Mouse (Mus musculus) CH12.LX (cell line): Measurements from ENCODE around the gene Rcan1. TPM values are rescaled to one million over a fixed set of nuclear protein-coding genes. Genes with fewer than 3 reads are reported as not detected.

Experiments
- DNase-seq: peaks from one replicate; pipeline ENCODE4 v3.0.0-alpha.2; 2013; ENCODE audit errors: extremely low read depth
- H3K27ac ChIP-seq: 2 replicates; pipeline ENCODE4 v1.5.1; 2012; ENCODE audit warnings: low read depth, mild to moderate bottlenecking, control low read depth, moderate library complexity; ENCODE audit not compliant: insufficient read depth
- H3K27me3 ChIP-seq: replicated peaks from 2 replicates; pipeline ENCODE3; 2012; ENCODE audit warnings: inconsistent platforms
- H3K36me3 ChIP-seq, 2 experiments: replicated peaks in 1 of 2; 2 replicates each; pipeline versions ENCODE3 to v1.6.1; 2012; ENCODE audit warnings: inconsistent platforms in 1 of 2, low read length in 1 of 2, mild to moderate bottlenecking in 1 of 2, mixed read lengths in 1 of 2, moderate library complexity in 1 of 2; ENCODE audit not compliant: control insufficient read depth in 1 of 2, insufficient read depth in 1 of 2
- H3K4me1 ChIP-seq, 2 experiments: 2 replicates each; pipeline ENCODE4 v1.6.1; 2012; ENCODE audit warnings: inconsistent platforms in 1 of 2, moderate library complexity in 1 of 2; ENCODE audit not compliant: insufficient read depth in 2 of 2, control insufficient read depth in 1 of 2
- H3K4me2 ChIP-seq: 2 replicates; pipeline ENCODE4 v1.6.1; 2012; ENCODE audit warnings: low read depth, mild to moderate bottlenecking, control low read depth; ENCODE audit not compliant: poor library complexity, insufficient read depth, severe bottlenecking
- H3K4me3 ChIP-seq, 3 experiments: fragments of 150-350 bp in 1 of 3; sonication (generic) in 1 of 3; replicated peaks in 1 of 3; 2 replicates each; pipeline versions ENCODE3 to v1.5.1; 2011 to 2012; ENCODE audit warnings: low read depth in 2 of 3, low read length in 2 of 3, mild to moderate bottlenecking in 2 of 3, moderate library complexity in 2 of 3, control low read depth in 1 of 3, improper control_type of control experiment in 1 of 3, inconsistent platforms in 1 of 3, mixed read lengths in 1 of 3; ENCODE audit not compliant: poor library complexity in 1 of 3
- H3K79me2 ChIP-seq: replicated peaks from 2 replicates; pipeline ENCODE4 v1.6.1; 2012; ENCODE audit warnings: mild to moderate bottlenecking, moderate library complexity; ENCODE audit not compliant: control insufficient read depth, poor library complexity, insufficient read depth, severe bottlenecking; ENCODE audit errors: extremely low read depth
- H3K9ac ChIP-seq: 2 replicates; pipeline ENCODE4 v1.6.1; 2012; ENCODE audit warnings: low read depth, mild to moderate bottlenecking, control low read depth, moderate library complexity; ENCODE audit not compliant: insufficient read depth
- H3K9me3 ChIP-seq: replicated peaks from 2 replicates; pipeline ENCODE3; 2012; ENCODE audit warnings: low read length, inconsistent platforms, mixed read lengths
- BHLHE40 ChIP-seq: IDR thresholded peaks from 2 replicates; pipeline ENCODE4 v1.6.1; 2011; ENCODE audit warnings: mild to moderate bottlenecking, low read depth, low read length, improper control_type of control experiment
- CHD1 ChIP-seq: IDR thresholded peaks from 2 replicates; pipeline ENCODE4 v1.6.1; 2012; ENCODE audit warnings: low read depth, low read length, improper control_type of control experiment, inconsistent platforms
- CHD2 ChIP-seq: IDR thresholded peaks from 2 replicates; pipeline ENCODE4 v1.6.1; 2011; ENCODE audit warnings: low read length, improper control_type of control experiment
- CTCF ChIP-seq, 2 experiments: IDR thresholded peaks in 1 of 2; conservative IDR thresholded peaks in 1 of 2; 2 replicates each; pipeline ENCODE4 v1.5.1; 2011 to 2012; ENCODE audit warnings: low read depth in 2 of 2, low read length in 2 of 2, improper control_type of control experiment in 1 of 2, inconsistent platforms in 1 of 2, mild to moderate bottlenecking in 1 of 2, moderate library complexity in 1 of 2
- E2F4 ChIP-seq: IDR thresholded peaks from 2 replicates; pipeline ENCODE4 v1.6.1; 2011; ENCODE audit warnings: low read depth, low read length, improper control_type of control experiment; ENCODE audit not compliant: insufficient replicate concordance
- ELF1 ChIP-seq: IDR thresholded peaks from 2 replicates; pipeline ENCODE4 v1.6.1; 2014; ENCODE audit warnings: low read depth, mild to moderate bottlenecking, inconsistent platforms, low read length, improper control_type of control experiment
- ETS1 ChIP-seq: conservative IDR thresholded peaks from 2 replicates; pipeline ENCODE4 v1.6.1; 2012; ENCODE audit warnings: low read depth, mild to moderate bottlenecking, inconsistent platforms, low read length, improper control_type of control experiment, moderate library complexity
- GABPA ChIP-seq: IDR thresholded peaks from 2 replicates; pipeline ENCODE4 v1.6.1; 2012; ENCODE audit warnings: low read depth, low read length, improper control_type of control experiment, inconsistent platforms; ENCODE audit not compliant: insufficient replicate concordance
- HCFC1 ChIP-seq: IDR thresholded peaks from 2 replicates; pipeline ENCODE4 v1.6.1; 2012; ENCODE audit warnings: low read depth, mild to moderate bottlenecking, inconsistent platforms, low read length, improper control_type of control experiment
- IRF4 ChIP-seq: IDR thresholded peaks from 2 replicates; pipeline ENCODE4 v1.6.1; 2014; ENCODE audit warnings: low read depth, mild to moderate bottlenecking, inconsistent platforms, low read length, improper control_type of control experiment
- JUN ChIP-seq: IDR thresholded peaks from 2 replicates; pipeline ENCODE4 v1.6.1; 2011; ENCODE audit warnings: low read depth, mild to moderate bottlenecking, low read length, improper control_type of control experiment, moderate library complexity; ENCODE audit not compliant: insufficient read depth
- KAT2A ChIP-seq: IDR thresholded peaks from 2 replicates; pipeline ENCODE4 v1.6.1; 2012; ENCODE audit warnings: low read length, improper control_type of control experiment, inconsistent platforms; ENCODE audit not compliant: insufficient replicate concordance
- MAFK ChIP-seq: IDR thresholded peaks from 2 replicates; pipeline ENCODE4 v1.6.1; 2011; ENCODE audit warnings: low read length, improper control_type of control experiment; ENCODE audit not compliant: insufficient replicate concordance
- MAX ChIP-seq: IDR thresholded peaks from 2 replicates; pipeline ENCODE4 v1.6.1; 2011; ENCODE audit warnings: low read length, improper control_type of control experiment
- MAZ ChIP-seq: IDR thresholded peaks from 2 replicates; pipeline ENCODE4 v1.6.1; 2012; ENCODE audit warnings: low read depth, mild to moderate bottlenecking, inconsistent platforms, low read length, improper control_type of control experiment, moderate library complexity
- MEF2A ChIP-seq: IDR thresholded peaks from 2 replicates; pipeline ENCODE4 v1.6.1; 2014; ENCODE audit warnings: low read depth, mild to moderate bottlenecking, inconsistent platforms, low read length, improper control_type of control experiment, borderline replicate concordance
- MXI1 ChIP-seq: IDR thresholded peaks from 2 replicates; pipeline ENCODE4 v1.6.1; 2011; ENCODE audit warnings: mild to moderate bottlenecking, low read depth, low read length, improper control_type of control experiment
- MYC ChIP-seq: IDR thresholded peaks from 2 replicates; pipeline ENCODE4 v1.6.1; 2011; ENCODE audit warnings: low read depth, mild to moderate bottlenecking, improper control_type of control experiment, low read length
- NELFE ChIP-seq: IDR thresholded peaks from 2 replicates; pipeline ENCODE4 v1.6.1; 2011; ENCODE audit warnings: low read depth, low read length, improper control_type of control experiment
- NRF1 ChIP-seq: IDR thresholded peaks from 2 replicates; pipeline ENCODE4 v1.6.1; 2014; ENCODE audit warnings: low read depth, mild to moderate bottlenecking, inconsistent platforms, low read length, improper control_type of control experiment, moderate library complexity
- POLR2A ChIP-seq: IDR thresholded peaks from 2 replicates; pipeline ENCODE4 v1.6.1; 2011; ENCODE audit warnings: low read depth, mild to moderate bottlenecking, improper control_type of control experiment, low read length
- POLR2AphosphoS2 ChIP-seq: IDR thresholded peaks from 2 replicates; pipeline ENCODE4 v1.6.1; 2011; ENCODE audit warnings: low read depth, low read length, improper control_type of control experiment
- RAD21 ChIP-seq: IDR thresholded peaks from 2 replicates; pipeline ENCODE4 v1.6.1; 2011; ENCODE audit warnings: low read depth, mild to moderate bottlenecking, low read length, improper control_type of control experiment, moderate library complexity
- RCOR1 ChIP-seq: conservative IDR thresholded peaks from 2 replicates; pipeline ENCODE4 v1.6.1; 2012; ENCODE audit warnings: low read depth, mild to moderate bottlenecking, inconsistent platforms, low read length, improper control_type of control experiment
- SMC3 ChIP-seq: IDR thresholded peaks from 2 replicates; pipeline ENCODE4 v1.6.1; 2011; ENCODE audit warnings: low read depth, low read length, improper control_type of control experiment
- TCF12 ChIP-seq: IDR thresholded peaks from 2 replicates; pipeline ENCODE4 v1.6.1; 2014; ENCODE audit warnings: low read depth, mild to moderate bottlenecking, inconsistent platforms, low read length, improper control_type of control experiment
- UBTF ChIP-seq: IDR thresholded peaks from 2 replicates; pipeline ENCODE4 v1.6.1; 2012; ENCODE audit warnings: low read depth, mild to moderate bottlenecking, inconsistent platforms, low read length, improper control_type of control experiment, moderate library complexity
- USF1 ChIP-seq: IDR thresholded peaks from 2 replicates; pipeline ENCODE4 v1.6.1; 2014; ENCODE audit warnings: low read depth, mild to moderate bottlenecking, inconsistent platforms, low read length, improper control_type of control experiment
- USF2 ChIP-seq: conservative IDR thresholded peaks from 2 replicates; pipeline ENCODE4 v1.6.1; 2011; ENCODE audit warnings: low read depth, low read length, improper control_type of control experiment
- ZC3H11A ChIP-seq: IDR thresholded peaks from 2 replicates; pipeline ENCODE4 v1.6.1; 2012; ENCODE audit warnings: low read depth, mild to moderate bottlenecking, inconsistent platforms, low read length, improper control_type of control experiment
- ZKSCAN1 ChIP-seq: IDR thresholded peaks from 2 replicates; pipeline ENCODE4 v1.6.1; 2012; ENCODE audit warnings: low read depth, inconsistent platforms, low read length, improper control_type of control experiment, borderline replicate concordance
- ZMIZ1 ChIP-seq: IDR thresholded peaks from 2 replicates; pipeline ENCODE4 v1.6.1; 2012; ENCODE audit warnings: low read depth, mild to moderate bottlenecking, inconsistent platforms, low read length, improper control_type of control experiment
- ZNF384 ChIP-seq: IDR thresholded peaks from 2 replicates; pipeline ENCODE4 v1.6.1; 2012; ENCODE audit warnings: low read depth, low read length, improper control_type of control experiment, inconsistent platforms
- dilution Hi-C: fragments of 300-500 bp; cut with MboI; formaldehyde crosslinking; loops from 2 replicates; pipeline ENCODE4 v1.14.3; 2020; ENCODE audit warnings: low sequenced_read_pairs; ENCODE audit not compliant: extremely low pct_unique_long_range_greater_than_20kb, extremely low pct_ligation_motif_present
- in situ Hi-C: fragments of 300-500 bp; cut with MboI; formaldehyde crosslinking; loops from 3 replicates; pipeline ENCODE4 v1.14.3; 2019; ENCODE audit warnings: low sequenced_read_pairs, low pct_ligation_motif_present, low pct_unique_long_range_greater_than_20kb, mixed read lengths
- polyA plus RNA-seq: library from polyadenylated mRNA; unstranded; fragments of >175 nt; gene quantifications from 2 replicates; pipeline ENCODE4 v1.2.1, GENCODE M21; 2012; ENCODE audit warnings: low read depth; ENCODE audit not compliant: insufficient read length
- total RNA-seq, 2 experiments: library from RNA; depleted of rRNA; stranded (reverse); fragments of 300-350 nt in 1 of 2; fragments of >200 nt in 1 of 2; gene quantifications; 2 replicates each; pipeline ENCODE4 v1.2.3; 2012 to 2014

Rcan1 gene
- total and polyA plus RNA-seq, 3 experiments, result 10.0 to 15.3 (median 12.4) TPM

DNA sequence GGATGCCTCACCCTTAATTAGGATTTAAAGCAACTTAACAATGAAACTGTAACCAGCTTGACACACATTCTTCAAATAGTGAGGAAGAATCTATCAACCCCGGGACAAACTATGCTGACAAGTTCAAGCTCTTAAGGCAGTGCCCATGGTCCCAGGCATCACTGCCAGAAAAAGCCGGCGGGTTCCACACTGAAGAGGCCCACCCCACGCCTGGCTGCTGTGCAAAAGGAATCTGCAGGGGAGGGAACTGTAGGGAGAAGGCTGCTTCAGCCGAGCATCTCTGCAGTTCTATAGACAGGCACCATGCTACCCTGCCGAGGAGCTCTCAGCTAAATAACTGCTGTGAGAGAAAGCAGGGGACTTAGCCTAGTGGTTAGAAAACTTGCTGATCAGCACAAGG, 44.0 kb downstream of the Rcan1 start:
- H3K79me2 ChIP-seq, result no peaks in the 10 kb centered on the region
- no peak overlapping the region for H3K4me2 ChIP-seq
- in situ Hi-C loops, result no loop called here
- no peak for TF ChIP-seq JUN
- no peak for TF ChIP-seq CTCF (conservative IDR thresholded peaks at IDR 0.05 in 1 of 2, IDR thresholded peaks at IDR 0.05 in 1 of 2; ENCODE audit: low read depth in 2 of 2, low read length in 2 of 2)
- TF ChIP-seq KAT2A, result no peak
- no peak for TF ChIP-seq ZC3H11A
- no peak for TF ChIP-seq USF1
- no peak for TF ChIP-seq RAD21
- no peak for TF ChIP-seq ELF1
- no peak for TF ChIP-seq RCOR1
- no peak for TF ChIP-seq MAFK
- no peak for TF ChIP-seq ZKSCAN1
- no peak for TF ChIP-seq GABPA
- no peak for TF ChIP-seq POLR2A
- TF ChIP-seq POLR2AphosphoS2, result no peak
- TF ChIP-seq ZNF384, result no peak
- TF ChIP-seq E2F4, result no peak
- TF ChIP-seq CHD1, result no peak
- TF ChIP-seq CHD2, result no peak
- dilution Hi-C loops, result no loop called here
- H3K9me3 ChIP-seq, result no peaks in the 10 kb centered on the region
- DNase-seq, result no peak
- H3K27ac ChIP-seq, result no peak overlapping the region
- H3K27me3 ChIP-seq, result no peaks in the 10 kb centered on the region
- H3K4me3 ChIP-seq, result no peak overlapping the region
- H3K4me1 ChIP-seq, result peaks cover 8 to 27% of the 10 kb centered on the region in 2 experiments
- H3K9ac ChIP-seq, result no peak overlapping the region
- H3K36me3 ChIP-seq, result no peaks in the 10 kb centered on the region

GRCm38 (mm10) chr16:92425875-92426274, 44.8 kb downstream of the Rcan1 start:
- H3K4me3 ChIP-seq, result no peak overlapping the region
- H3K27me3 ChIP-seq, result no peaks in the 10 kb centered on the region
- in situ Hi-C loops, result no loop called here
- no peak overlapping the region for H3K27ac ChIP-seq
- H3K36me3 ChIP-seq, result no peaks in the 10 kb centered on the region
- peak; percentile 92 for DNase-seq
- peak overlapping the region; percentile 17 for H3K4me2 ChIP-seq
- peaks cover 8 to 27% of the 10 kb centered on the region in 2 experiments for H3K4me1 ChIP-seq
- H3K79me2 ChIP-seq, result no peaks in the 10 kb centered on the region
- H3K9me3 ChIP-seq, result no peaks in the 10 kb centered on the region
- dilution Hi-C loops, result no loop called here
- no peak overlapping the region for H3K9ac ChIP-seq
- TF ChIP-seq ETS1 (peak; percentile 98), USF2 (0 out of 2 replicates have a peak, but pooled peaks have one; percentile 15), SMC3 (no peak), IRF4 (peak; percentile 73), JUN (peak; percentile 83), MYC (peak; percentile 50; the same call in 1 of the 2 replicates), NELFE (no peak), ZKSCAN1 (no peak), UBTF (no peak), CHD1 (no peak), MAFK (no peak), ZNF384 (no peak), E2F4 (no peak), BHLHE40 (peak; percentile 98), RCOR1 (no peak), POLR2A (no peak), TCF12 (peak; percentile 97), NRF1 (peak; percentile 51; the same call in 1 of the 2 replicates), MAZ (no peak), MEF2A (peak; percentile 66), CHD2 (no peak), MXI1 (peak; percentile 87), ZMIZ1 (no peak), HCFC1 (no peak), MAX (peak; percentile 79)
